Mouse (Mus musculus) brain, embryonic 14.5 days (tissue): ENCODE measurements around the gene Vil1.

Experiments used
- CTCF ChIP-seq: fragments of 200-500 bp; IDR thresholded peaks from 2 replicates; pipeline ENCODE4 v1.5.1; 2012; ENCODE audit warnings: inconsistent platforms, mild to moderate bottlenecking, moderate library complexity, borderline replicate concordance; ENCODE audit not compliant: insufficient read depth, insufficient read length; ENCODE audit errors: extremely low read depth
- POLR2A ChIP-seq: fragments of 200-500 bp; IDR thresholded peaks from 2 replicates; pipeline ENCODE4 v1.6.1; 2012; ENCODE audit warnings: mild to moderate bottlenecking, inconsistent platforms, borderline replicate concordance; ENCODE audit not compliant: poor library complexity, insufficient read depth, insufficient read length, severe bottlenecking; ENCODE audit errors: extremely low read depth

- TF ChIP-seq POLR2A: no peak
- no peak for TF ChIP-seq CTCF
These were observed 2.7 kb downstream of the Vil1 start for GRCm38 (mm10) chr1:74411753-74412325.
